Mouse (Mus musculus): ENCODE data around the gene Wdtc1.

- TF ChIP-seq CTCF (IDR thresholded peaks at IDR 0.05; ENCODE audit: extremely low read depth, insufficient read depth, insufficient read length, insufficient replicate concordance) (no peak), POLR2A (IDR thresholded peaks at IDR 0.05; ENCODE audit: low read depth, low read length) (no peak)
These were observed 52.9 kb downstream of the Wdtc1 start for GRCm38 (mm10) chr4:133300421-133300820.

Measured in spleen, adult 2 months (tissue).